Mouse (Mus musculus): ENCODE results near the gene Slc16a11. TPM values are rescaled to one million over a fixed set of nuclear protein-coding genes. Genes with fewer than 3 reads are reported as not detected.

Slc16a11 gene
- polyA plus RNA-seq, 1 experiment = 4.8 TPM

GRCm38 (mm10) chr11:70200036-70200608 lies 12.4 kb upstream of the Slc16a11 start:
- no peak for DNase-seq (ENCODE audit: low spot score)

- DNase-seq (ENCODE audit: low spot score) = peak; percentile 68
Measured at GRCm38 (mm10) chr11:70201691-70202090, 10.9 kb upstream of the Slc16a11 start.

- no peak for DNase-seq (ENCODE audit: low spot score)
Measured at GRCm38 (mm10) chr11:70206801-70207200, 5.8 kb upstream of the Slc16a11 start.

GRCm38 (mm10) chr11:70207283-70207682 lies 5.3 kb upstream of the Slc16a11 start:
- DNase-seq (ENCODE audit: low spot score) = no peak

- DNase-seq (ENCODE audit: low spot score) = no peak
Measured at GRCm38 (mm10) chr11:70208778-70209388, 3.7 kb upstream of the Slc16a11 start.

GRCm38 (mm10) chr11:70210681-70211080 lies 1.9 kb upstream of the Slc16a11 start:
- no peak for DNase-seq (ENCODE audit: low spot score)

GRCm38 (mm10) chr11:70211972-70212371 lies 580 bp upstream of the Slc16a11 start:
- no peak for DNase-seq (ENCODE audit: low spot score)

- DNase-seq (ENCODE audit: low spot score) = no peak
Measured at GRCm38 (mm10) chr11:70212896-70213295, 344 bp downstream of the Slc16a11 start.

GRCm38 (mm10) chr11:70213736-70214135 lies 1.2 kb downstream of the Slc16a11 start:
- no peak for DNase-seq (ENCODE audit: low spot score)

GRCm38 (mm10) chr11:70214191-70214855 lies 1.8 kb downstream of the Slc16a11 start:
- DNase-seq (ENCODE audit: low spot score) = no peak

- DNase-seq (ENCODE audit: low spot score) = no peak
Measured at GRCm38 (mm10) chr11:70214856-70215209, 2.3 kb downstream of the Slc16a11 start.

- no peak for DNase-seq (ENCODE audit: low spot score)
Measured at GRCm38 (mm10) chr11:70215301-70215700, 2.7 kb downstream of the Slc16a11 start.

- DNase-seq (ENCODE audit: low spot score) = no peak
Measured at GRCm38 (mm10) chr11:70216103-70216502, 3.6 kb downstream of the Slc16a11 start.

- no peak for DNase-seq (ENCODE audit: low spot score)
Measured at GRCm38 (mm10) chr11:70218039-70218438, 5.5 kb downstream of the Slc16a11 start.

GRCm38 (mm10) chr11:70218741-70219470 lies 6.4 kb downstream of the Slc16a11 start:
- DNase-seq (ENCODE audit: low spot score) = no peak

- no peak for DNase-seq (ENCODE audit: low spot score)
Measured at GRCm38 (mm10) chr11:70219873-70220272, 7.3 kb downstream of the Slc16a11 start.

GRCm38 (mm10) chr11:70220323-70220722 lies 7.8 kb downstream of the Slc16a11 start:
- DNase-seq (ENCODE audit: low spot score) = no peak

GRCm38 (mm10) chr11:70220731-70221602 lies 8.4 kb downstream of the Slc16a11 start, which contains the start of gene Slc16a13:
TSS of gene Slc16a13 (minus strand) at chr11:70221064.
- peak; percentile 74 for DNase-seq (ENCODE audit: low spot score)

- DNase-seq (ENCODE audit: low spot score) = no peak
Measured at GRCm38 (mm10) chr11:70221603-70222500, 9.3 kb downstream of the Slc16a11 start.

- DNase-seq (ENCODE audit: low spot score) = no peak
Measured at GRCm38 (mm10) chr11:70223724-70224123, 11.2 kb downstream of the Slc16a11 start.
